Mouse (Mus musculus) brown adipose tissue, adult 24 weeks (tissue): ENCODE results near the gene Pgd. TPM values are rescaled to one million over a fixed set of nuclear protein-coding genes. Genes with fewer than 3 reads are reported as not detected.

Source experiments
- H3K27ac ChIP-seq: fragments of 200-500 bp; replicated peaks from 2 replicates; pipeline ENCODE4 v1.5.1; 2012; ENCODE audit warnings: low read depth, mild to moderate bottlenecking, low read length
- H3K4me1 ChIP-seq: fragments of 200-500 bp; 2 replicates; pipeline ENCODE4 v1.6.1; 2012; ENCODE audit warnings: low read length, mixed read lengths; ENCODE audit not compliant: control insufficient read depth, insufficient read depth, insufficient read length
- H3K4me3 ChIP-seq: fragments of 200-500 bp; 2 replicates; pipeline ENCODE4 v1.5.1; 2012; ENCODE audit warnings: low read depth, mild to moderate bottlenecking, low read length, moderate library complexity; ENCODE audit not compliant: insufficient read depth
- polyA plus RNA-seq: library from polyadenylated mRNA; stranded (reverse); fragments of >200 nt; gene quantifications from 2 replicates; pipeline ENCODE4 v1.2.4, GENCODE M21; 2012; ENCODE audit not compliant: missing spikeins, insufficient read depth, insufficient read length

Gene Pgd
- polyA plus RNA-seq, 1 experiment, result 610 TPM

- Histone ChIP-seq H3K4me1 (peaks cover 2% of the 10 kb centered on the region; the same call in 1 of the 2 replicates), H3K27ac (peak overlapping the region; percentile 28; the same call in 1 of the 2 replicates), H3K4me3 (no peak overlapping the region)
Observed at GRCm38 (mm10) chr4:149155711-149156110, 10.9 kb downstream of the Pgd start.

DNA sequence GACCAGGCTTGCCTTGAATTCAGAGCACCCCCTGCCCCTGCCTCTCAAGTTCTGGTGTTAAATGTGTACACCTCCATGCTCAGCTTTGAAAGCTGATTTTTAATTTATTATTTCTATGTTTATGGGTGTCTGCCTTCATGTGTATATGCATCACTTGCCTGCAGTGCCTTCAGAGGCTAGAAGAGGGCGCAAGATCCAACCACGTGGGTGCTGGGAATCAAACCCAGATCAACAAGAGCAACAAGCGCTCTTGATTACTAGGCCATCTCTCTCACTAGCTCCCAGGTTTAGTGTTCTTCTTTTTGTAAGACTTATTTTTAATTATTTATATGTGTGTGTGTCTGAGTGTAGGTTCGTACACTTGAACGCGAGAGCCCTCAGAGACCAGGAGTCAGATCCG, 11.7 kb downstream of the Pgd start:
- Histone ChIP-seq H3K4me3 (no peak overlapping the region), H3K27ac (no peak overlapping the region), H3K4me1 (peaks cover 7% of the 10 kb centered on the region)

DNA sequence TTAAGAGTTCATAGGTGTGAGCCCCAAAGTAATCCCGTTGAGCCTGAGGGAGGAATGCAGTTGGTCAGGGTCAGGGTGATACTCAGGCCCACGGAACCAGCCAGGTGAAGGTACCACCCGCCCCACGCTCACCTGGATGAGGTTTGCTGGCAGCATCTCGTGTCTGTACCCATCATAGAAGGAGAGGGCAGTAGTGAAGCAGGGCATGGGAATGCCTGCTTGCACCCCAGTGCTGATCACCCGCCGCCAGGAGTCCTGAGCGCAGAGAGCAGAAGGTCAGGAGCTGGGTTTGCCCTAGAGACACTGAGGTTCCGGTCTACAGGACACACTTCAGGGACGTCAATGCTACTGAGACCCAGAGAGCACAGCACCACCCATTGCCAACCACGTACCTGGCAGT, 15.8 kb downstream of the Pgd start:
- Histone ChIP-seq H3K4me3 (no peak overlapping the region), H3K4me1 (peaks cover 5% of the 10 kb centered on the region; the same call in 1 of the 2 replicates), H3K27ac (0 out of 2 replicates have a peak overlapping the region, but pooled peaks have one; percentile 13)

DNA sequence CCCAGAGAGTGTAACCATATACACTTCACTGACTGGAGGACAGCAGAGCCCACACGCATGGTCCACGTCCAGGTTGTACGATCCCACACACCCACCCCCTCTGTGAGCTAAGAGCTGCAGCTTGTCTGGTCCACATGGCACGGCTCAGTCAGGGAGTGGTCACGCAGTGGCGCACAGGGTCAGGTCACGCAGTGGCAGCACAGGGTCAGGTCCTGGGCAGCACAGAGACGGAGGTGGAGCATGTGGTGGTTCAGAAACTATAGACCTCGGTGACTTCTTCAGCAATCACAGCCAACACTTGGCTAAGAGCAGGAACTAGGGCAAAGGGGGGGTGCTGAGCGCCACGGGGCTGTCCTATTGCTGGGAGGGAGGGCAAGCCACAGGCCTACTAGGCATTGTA, 16.3 kb downstream of the Pgd start:
- Histone ChIP-seq H3K4me1 (peaks cover 5% of the 10 kb centered on the region; the same call in 1 of the 2 replicates), H3K27ac (peak overlapping the region; percentile 19; the same call in 1 of the 2 replicates), H3K4me3 (no peak overlapping the region)

GRCm38 (mm10) chr4:149149611-149150010, 17.0 kb downstream of the Pgd start:
- no peak overlapping the region for H3K4me3 ChIP-seq
- H3K4me1 ChIP-seq, result peaks cover 5% of the 10 kb centered on the region; the same call in 1 of the 2 replicates
- no peak overlapping the region for H3K27ac ChIP-seq

DNA sequence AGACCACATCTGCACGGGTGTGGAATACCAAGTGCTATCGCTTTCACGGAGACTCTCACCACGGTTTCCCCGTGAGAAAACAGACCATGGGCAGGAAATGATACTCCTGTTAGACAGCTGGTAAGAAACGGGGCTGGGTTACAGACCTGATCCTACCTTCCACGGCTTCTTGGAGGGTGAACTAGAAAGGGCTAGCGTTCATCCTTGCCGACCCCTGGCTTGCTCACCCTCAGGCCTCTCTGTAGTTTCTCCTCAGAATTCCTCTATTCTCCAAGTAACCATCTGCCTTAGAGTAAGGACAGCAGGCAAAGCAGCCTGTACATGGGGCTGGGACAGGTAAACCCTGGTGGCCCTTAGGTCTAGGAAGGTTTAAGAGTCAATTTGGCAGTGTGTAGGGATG, 17.4 kb downstream of the Pgd start:
- Histone ChIP-seq H3K4me3 (no peak overlapping the region), H3K27ac (no peak overlapping the region), H3K4me1 (peaks cover 5% of the 10 kb centered on the region; the same call in 1 of the 2 replicates)

GRCm38 (mm10) chr4:149148084-149148483, 18.5 kb downstream of the Pgd start:
- peaks cover 5% of the 10 kb centered on the region; the same call in 1 of the 2 replicates for H3K4me1 ChIP-seq
- H3K27ac ChIP-seq, result no peak overlapping the region
- no peak overlapping the region for H3K4me3 ChIP-seq

GRCm38 (mm10) chr4:149147528-149147927, 19.0 kb downstream of the Pgd start:
- H3K27ac ChIP-seq, result no peak overlapping the region
- no peak overlapping the region for H3K4me3 ChIP-seq
- peaks cover 5% of the 10 kb centered on the region; the same call in 1 of the 2 replicates for H3K4me1 ChIP-seq

DNA sequence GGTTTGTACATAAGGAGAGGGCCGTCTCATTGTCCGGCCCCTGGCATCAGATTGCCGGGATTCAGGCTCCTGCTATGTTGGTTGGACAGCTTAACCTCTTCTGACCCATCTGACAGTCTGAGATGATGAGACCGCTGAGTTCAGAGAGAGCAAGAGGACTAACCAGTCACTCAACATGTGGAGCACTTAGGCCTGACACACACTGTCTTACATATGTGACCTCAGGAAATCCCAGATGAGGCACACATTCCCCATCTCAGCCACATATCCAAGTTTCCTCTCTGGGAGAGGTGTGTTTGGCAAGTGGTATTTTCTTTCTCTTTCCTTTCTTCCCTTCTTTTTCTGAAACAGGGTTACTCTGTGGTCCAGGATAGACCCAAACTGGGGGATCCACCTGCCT, 21.4 kb downstream of the Pgd start:
- Histone ChIP-seq H3K4me1 (peaks cover under 1% of the 10 kb centered on the region; the same call in 1 of the 2 replicates), H3K27ac (no peak overlapping the region), H3K4me3 (no peak overlapping the region)

DNA sequence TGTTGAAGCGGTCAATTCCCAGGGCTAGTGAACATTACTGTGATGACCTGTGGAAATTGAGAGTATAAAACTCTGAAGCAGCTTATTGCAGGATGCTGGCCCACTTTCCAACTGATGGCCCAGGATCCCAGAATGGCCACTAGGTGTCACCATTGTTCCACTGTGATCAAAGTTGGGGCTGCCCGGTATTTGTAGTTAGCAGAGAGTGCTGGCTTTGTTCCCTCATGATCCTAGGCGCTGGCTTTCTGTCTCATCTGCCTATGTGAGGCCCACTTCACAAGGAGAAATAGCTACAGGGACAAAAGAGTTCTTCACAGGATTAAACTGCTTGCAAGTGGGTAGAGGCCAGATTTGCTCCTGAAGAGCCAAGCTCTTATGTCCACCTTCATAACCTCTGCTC, 22.1 kb downstream of the Pgd start:
- H3K4me1 ChIP-seq, result no peaks in the 10 kb centered on the region
- no peak overlapping the region for H3K27ac ChIP-seq
- no peak overlapping the region for H3K4me3 ChIP-seq

DNA sequence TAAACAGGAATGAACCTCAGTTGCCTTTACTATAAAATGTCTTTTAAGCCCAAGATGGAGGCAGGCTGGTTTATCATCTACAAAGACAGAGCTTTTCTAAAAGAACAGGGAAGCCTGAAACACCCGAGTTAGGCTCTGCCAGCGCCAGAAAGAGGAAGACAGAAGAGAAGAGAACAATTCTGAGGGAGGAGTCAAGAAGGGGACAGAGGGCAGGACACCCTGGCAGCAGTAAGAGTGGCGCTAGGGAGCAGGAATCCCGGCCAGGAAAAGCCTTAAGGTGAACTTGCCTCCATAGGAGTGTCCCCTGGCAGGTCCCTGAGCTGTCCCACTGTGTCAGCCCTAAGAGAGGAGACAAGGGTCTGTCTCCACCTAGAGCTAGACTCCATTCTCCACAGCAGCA, 23.0 kb downstream of the Pgd start:
- no peak overlapping the region for H3K27ac ChIP-seq
- H3K4me3 ChIP-seq, result no peak overlapping the region

GRCm38 (mm10) chr4:149138515-149138914, 28.1 kb downstream of the Pgd start:
- no peak overlapping the region for H3K4me3 ChIP-seq
- H3K4me1 ChIP-seq, result no peaks in the 10 kb centered on the region
- no peak overlapping the region for H3K27ac ChIP-seq

More for the DNA sequence above, 23.0 kb downstream of the Pgd start:
- H3K4me1 ChIP-seq, result no peaks in the 10 kb centered on the region

DNA sequence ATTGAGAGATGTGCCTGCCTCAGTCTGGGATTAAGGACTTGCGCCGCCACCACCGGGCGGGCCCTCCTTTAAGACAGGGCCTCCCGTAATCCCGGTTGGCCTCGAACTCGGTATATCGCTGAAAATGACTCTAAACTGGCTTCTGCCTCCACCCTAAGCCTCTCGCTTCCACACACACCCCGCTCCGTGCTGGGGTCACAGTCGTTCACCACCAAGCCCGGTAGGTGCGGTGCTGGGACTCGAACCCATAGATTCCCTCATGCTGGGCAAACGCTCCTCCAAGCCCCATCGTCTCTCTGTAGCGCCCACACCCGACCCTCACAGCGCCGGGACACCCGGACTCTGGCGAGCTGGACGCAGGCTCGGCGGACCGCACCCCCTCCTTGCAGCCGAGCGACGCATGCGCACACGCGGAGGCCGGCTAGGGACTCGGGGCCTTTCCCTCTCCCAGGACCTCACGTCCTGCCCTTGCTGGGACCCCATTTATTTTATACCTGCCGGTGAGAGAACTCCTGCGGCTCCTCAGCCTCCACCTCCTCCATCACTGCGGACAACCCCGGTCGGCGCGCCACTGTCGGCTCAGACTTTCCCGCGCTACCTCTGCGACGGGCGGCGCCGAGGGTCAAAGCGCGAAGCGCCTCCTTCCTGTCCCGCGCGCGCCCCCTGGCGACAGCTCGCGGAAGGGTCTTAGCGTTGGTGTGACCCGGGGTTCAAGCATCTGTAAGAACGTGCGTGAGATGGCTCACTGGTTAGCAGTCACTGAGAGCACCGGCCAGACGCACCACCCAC, 29.4 kb downstream of the Pgd start, which contains the start of gene Cenps:
TSS of gene Cenps (minus strand) at position 648 of the 789 bp plus-strand sequence.
- H3K4me1 ChIP-seq, result no peaks in the 10 kb centered on the region
- H3K27ac ChIP-seq, result no peak within 1 kb of the TSS
- H3K4me3 ChIP-seq, result peak within 1 kb of the TSS; percentile 90

DNA sequence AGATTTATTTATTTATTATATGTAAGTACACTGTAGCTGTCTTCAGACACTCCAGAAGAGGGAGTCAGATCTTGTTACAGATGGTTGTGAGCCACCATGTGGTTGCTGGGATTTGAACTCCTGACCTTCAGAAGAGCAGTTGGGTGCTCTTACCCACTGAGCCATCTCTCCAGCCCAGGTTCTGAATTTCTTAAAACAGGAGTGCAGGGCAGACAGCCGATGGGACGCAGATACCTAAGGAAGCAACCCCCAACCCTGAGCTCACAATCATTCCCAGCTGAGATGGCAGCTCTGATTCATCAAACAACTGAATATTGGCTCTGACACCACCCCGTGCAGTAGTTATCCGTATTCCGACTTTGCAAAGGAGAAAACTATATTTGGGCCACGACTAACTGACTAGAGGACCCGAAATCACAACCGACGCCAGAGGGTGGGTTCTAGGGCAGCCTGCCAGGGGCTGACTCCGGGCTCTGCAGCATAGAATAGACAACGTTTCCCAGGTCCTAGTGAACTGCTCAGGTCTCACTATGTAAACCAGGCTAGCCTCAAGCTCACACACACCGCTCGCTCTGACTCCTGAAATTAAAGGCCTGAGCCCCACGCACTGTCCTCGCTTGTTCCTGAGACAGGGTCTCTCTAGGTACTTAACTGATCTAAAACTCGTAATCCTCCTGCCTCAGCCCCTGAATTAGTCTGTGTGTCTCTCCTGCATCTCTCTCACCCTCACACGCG, 30.3 kb downstream of the Pgd start:
- Histone ChIP-seq H3K4me3 (peak overlapping the region; percentile 90; the same call in 1 of the 2 replicates), H3K27ac (no peak overlapping the region), H3K4me1 (no peaks in the 10 kb centered on the region)

DNA sequence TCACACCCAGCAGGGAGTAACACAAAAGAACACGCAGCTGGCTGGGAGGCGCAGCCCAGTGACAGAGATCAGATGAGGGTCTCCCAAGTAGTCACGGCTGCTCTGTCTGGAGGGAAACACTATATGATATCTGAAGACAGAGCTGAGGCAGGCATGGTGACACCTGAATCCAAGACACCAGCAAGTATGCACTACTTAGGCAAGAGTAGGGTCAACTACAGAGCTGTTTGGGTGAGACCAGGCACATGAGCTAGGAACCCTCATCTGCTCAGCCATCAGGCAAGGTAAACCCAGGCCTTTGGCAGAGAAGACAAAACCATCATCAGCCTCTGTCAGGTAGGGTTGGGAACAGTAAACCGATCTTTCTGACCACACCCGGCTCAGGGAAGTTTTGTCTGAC, 33.2 kb downstream of the Pgd start:
- no peak overlapping the region for H3K4me3 ChIP-seq
- H3K27ac ChIP-seq, result no peak overlapping the region
- no peaks in the 10 kb centered on the region for H3K4me1 ChIP-seq
